Mouse (Mus musculus): ENCODE measurements around the gene Bud23.

GRCm38 (mm10) chr5:135008671-135009589 is 55.8 kb downstream of the Bud23 start, which contains the start of gene Abhd11:
- TF ChIP-seq CTCF (IDR thresholded peaks at IDR 0.05; ENCODE audit: control insufficient read depth, insufficient read depth, insufficient read length) (no peak), MAX (IDR thresholded peaks at IDR 0.05) (no peak), CEBPB (IDR thresholded peaks at IDR 0.05; ENCODE audit: low read depth) (peak; percentile 99), USF1 (IDR thresholded peaks at IDR 0.05; ENCODE audit: low read depth) (peak; percentile 68)

Measured in C2C12 (cell line).